Mouse (Mus musculus) E14TG2a.4 (cell line): Measurements from ENCODE around the gene Traf6.
A peak's percentile ranks its signal among the peaks of the same experiment; 100 is the strongest.

ENCODE experiments used
- H3K27me3 ChIP-seq: 2 replicates; pipeline ENCODE4 v1.6.1; 2014; ENCODE audit warnings: low read length, control low read depth; ENCODE audit not compliant: insufficient read depth
- H3K36me3 ChIP-seq: 2 replicates; pipeline ENCODE4 v1.6.1; 2014; ENCODE audit warnings: low read length, control low read depth; ENCODE audit not compliant: insufficient read depth
- H3K4me1 ChIP-seq: replicated peaks from 2 replicates; pipeline ENCODE4 v1.6.1; 2014; ENCODE audit warnings: low read depth, low read length, control low read depth
- H3K4me3 ChIP-seq: replicated peaks from 2 replicates; pipeline ENCODE4 v1.5.1; 2014; ENCODE audit warnings: mild to moderate bottlenecking, low read length
- H3K9me3 ChIP-seq: 2 replicates; pipeline ENCODE4 v1.6.1; 2014; ENCODE audit warnings: low read length, control low read depth
- CTCF ChIP-seq: conservative IDR thresholded peaks from 2 replicates; pipeline ENCODE4 v1.5.1; 2014; ENCODE audit warnings: low read length
- NANOG ChIP-seq: IDR thresholded peaks from 2 replicates; pipeline ENCODE4 v1.6.1; 2014; ENCODE audit warnings: borderline replicate concordance, low read length, mixed read lengths
- POU5F1 ChIP-seq: IDR thresholded peaks from 2 replicates; pipeline ENCODE4 v1.6.1; 2014; ENCODE audit warnings: low read length, borderline replicate concordance

The Traf6 gene

DNA sequence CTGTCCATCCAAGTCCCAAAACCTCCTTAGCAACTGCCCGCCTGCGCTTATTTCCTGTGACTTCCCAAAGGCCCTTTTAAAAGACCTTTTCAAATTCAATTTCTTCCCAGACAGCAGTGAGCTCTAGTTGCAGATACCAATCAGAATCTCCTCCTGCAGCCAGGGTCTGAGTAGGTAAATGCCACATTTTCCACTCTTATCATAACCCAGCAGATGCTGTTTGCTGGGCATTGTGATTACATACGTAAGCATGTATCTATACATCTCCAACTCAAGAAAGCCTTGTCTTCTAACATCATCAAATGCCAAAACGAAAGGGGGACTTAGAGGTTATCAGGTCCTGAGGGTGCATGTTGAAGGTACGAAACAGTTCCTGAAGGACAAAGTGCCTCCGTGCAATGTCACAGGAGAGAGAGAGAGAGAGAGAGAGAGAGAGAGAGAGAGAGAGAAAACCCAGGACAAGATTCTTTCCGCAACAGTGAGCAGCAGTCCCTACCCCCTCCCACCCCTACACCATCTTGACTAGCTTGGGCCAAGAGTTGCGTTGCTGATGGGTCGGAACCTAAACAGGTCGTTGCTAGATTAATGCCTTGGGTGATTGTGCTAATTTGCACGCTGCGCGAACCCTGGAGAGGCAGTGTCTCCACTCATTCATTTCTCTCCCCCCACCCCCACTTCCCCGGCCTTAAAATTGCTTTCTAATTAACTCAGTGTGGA is 25.9 kb upstream of the Traf6 start:
- H3K4me3 ChIP-seq = no peak overlapping the region
- H3K9me3 ChIP-seq = no peaks in the 10 kb centered on the region
- no peaks in the 10 kb centered on the region for H3K27me3 ChIP-seq
- H3K4me1 ChIP-seq = peaks cover 12% of the 10 kb centered on the region
- no peaks in the 10 kb centered on the region for H3K36me3 ChIP-seq
- no peak for TF ChIP-seq CTCF
- no peak for TF ChIP-seq NANOG
- no peak for TF ChIP-seq POU5F1

DNA sequence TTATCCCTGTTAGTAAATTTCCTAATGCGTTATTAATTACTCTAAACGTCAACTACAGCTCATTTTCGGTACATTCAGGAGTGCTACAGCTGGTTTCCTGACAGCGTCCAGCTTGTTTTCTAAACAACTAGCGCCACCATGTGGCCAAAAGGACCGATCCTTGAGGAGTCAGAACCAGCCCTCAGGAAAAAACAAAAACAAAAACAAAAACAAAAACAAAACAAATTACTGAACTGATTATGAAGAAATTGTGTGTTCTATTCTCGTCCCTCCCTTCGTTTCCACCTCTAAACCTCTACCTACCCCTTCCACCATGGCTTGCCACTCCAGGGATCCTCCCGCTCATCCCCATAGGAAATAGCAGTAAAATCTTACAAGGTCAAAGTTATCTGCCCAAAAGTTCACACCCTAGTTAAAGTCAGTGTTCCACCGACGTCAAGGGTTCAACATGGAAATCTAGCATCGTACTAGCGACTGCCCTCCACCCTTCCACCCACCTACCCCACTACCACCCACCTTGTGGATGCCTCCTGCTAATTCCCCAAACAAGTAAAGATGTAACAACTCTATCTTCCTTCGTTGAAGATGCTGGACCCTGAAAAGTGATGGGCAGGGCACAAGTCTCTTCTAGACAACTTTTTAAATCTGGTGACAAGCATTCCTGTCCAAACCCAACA is 25.2 kb upstream of the Traf6 start:
- Histone ChIP-seq H3K9me3 (no peaks in the 10 kb centered on the region), H3K36me3 (no peaks in the 10 kb centered on the region), H3K4me3 (no peak overlapping the region), H3K4me1 (peaks cover 12% of the 10 kb centered on the region), H3K27me3 (no peaks in the 10 kb centered on the region)
- TF ChIP-seq POU5F1 (no peak), CTCF (peak; percentile 48)

- no peaks in the 10 kb centered on the region for H3K36me3 ChIP-seq
- H3K9me3 ChIP-seq = no peaks in the 10 kb centered on the region
- H3K27me3 ChIP-seq = no peaks in the 10 kb centered on the region
- no peak for TF ChIP-seq POU5F1
- TF ChIP-seq CTCF = no peak
- no peak for TF ChIP-seq NANOG
- peaks cover 3% of the 10 kb centered on the region for H3K4me1 ChIP-seq
- H3K4me3 ChIP-seq = no peak overlapping the region
These were observed 17.7 kb upstream of the Traf6 start for GRCm38 (mm10) chr2:101660536-101660935.

- Histone ChIP-seq H3K4me1 (peaks cover 14% of the 10 kb centered on the region), H3K27me3 (no peaks in the 10 kb centered on the region), H3K9me3 (no peaks in the 10 kb centered on the region), H3K36me3 (no peaks in the 10 kb centered on the region), H3K4me3 (no peak overlapping the region)
- TF ChIP-seq POU5F1 = no peak
- peak; percentile 94 for TF ChIP-seq CTCF
These were observed 13.0 kb upstream of the Traf6 start for GRCm38 (mm10) chr2:101665058-101665702.

- H3K4me3 ChIP-seq = no peak overlapping the region
- H3K9me3 ChIP-seq = no peaks in the 10 kb centered on the region
- H3K27me3 ChIP-seq = no peaks in the 10 kb centered on the region
- no peaks in the 10 kb centered on the region for H3K36me3 ChIP-seq
- TF ChIP-seq NANOG (no peak), CTCF (no peak), POU5F1 (no peak)
- H3K4me1 ChIP-seq = peaks cover 14% of the 10 kb centered on the region
These were observed 12.5 kb upstream of the Traf6 start for GRCm38 (mm10) chr2:101665703-101666092.

GRCm38 (mm10) chr2:101668751-101669150 is 9.5 kb upstream of the Traf6 start:
- no peaks in the 10 kb centered on the region for H3K9me3 ChIP-seq
- H3K4me3 ChIP-seq = no peak overlapping the region
- TF ChIP-seq NANOG (no peak), CTCF (no peak), POU5F1 (no peak)
- H3K27me3 ChIP-seq = no peaks in the 10 kb centered on the region; the same call in 1 of the 2 replicates
- no peaks in the 10 kb centered on the region for H3K36me3 ChIP-seq
- peaks cover 14% of the 10 kb centered on the region for H3K4me1 ChIP-seq

DNA sequence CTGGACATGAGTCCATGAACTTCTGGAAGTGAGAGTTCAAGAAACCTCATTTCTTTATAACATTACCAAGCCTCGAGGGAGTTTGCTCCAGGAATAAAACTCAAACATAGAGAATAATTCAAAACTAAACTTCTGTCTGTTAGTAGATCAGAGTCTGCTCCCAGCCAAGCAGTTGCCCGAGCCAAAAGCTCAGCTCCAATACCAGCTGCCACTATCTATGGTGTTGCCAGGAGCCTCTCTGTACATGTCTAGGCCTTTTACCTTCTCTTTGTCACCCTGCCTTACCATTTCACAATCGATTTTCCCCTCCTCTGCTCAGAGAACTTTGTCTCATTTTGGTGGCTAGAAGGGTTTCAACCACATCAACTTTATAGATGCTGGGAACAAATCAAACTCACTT is 4.7 kb upstream of the Traf6 start:
- Histone ChIP-seq H3K9me3 (no peaks in the 10 kb centered on the region), H3K4me1 (peaks cover 3% of the 10 kb centered on the region; the same call in 1 of the 2 replicates), H3K36me3 (no peaks in the 10 kb centered on the region), H3K4me3 (no peak overlapping the region), H3K27me3 (peaks cover 12% of the 10 kb centered on the region)
- TF ChIP-seq POU5F1 (no peak), CTCF (no peak), NANOG (no peak)

- TF ChIP-seq POU5F1 = no peak
- TF ChIP-seq CTCF = no peak
- no peak for TF ChIP-seq NANOG
- H3K9me3 ChIP-seq = no peaks in the 10 kb centered on the region
- H3K4me3 ChIP-seq = peak overlapping the region; percentile 96
- H3K36me3 ChIP-seq = peaks cover 12% of the 10 kb centered on the region
- peaks cover 12% of the 10 kb centered on the region for H3K27me3 ChIP-seq
- peaks cover 12% of the 10 kb centered on the region; the same call in 1 of the 2 replicates for H3K4me1 ChIP-seq
These were observed 1.0 kb downstream of the Traf6 start for GRCm38 (mm10) chr2:101679164-101679784.

- no peak overlapping the region for H3K4me3 ChIP-seq
- H3K9me3 ChIP-seq = no peaks in the 10 kb centered on the region
- H3K4me1 ChIP-seq = 0 out of 2 replicates have a peak, but pooled peaks cover 6% of the 10 kb centered on the region
- no peak for TF ChIP-seq NANOG
- no peak for TF ChIP-seq POU5F1
- TF ChIP-seq CTCF = no peak
- H3K36me3 ChIP-seq = peaks cover 53% of the 10 kb centered on the region
- H3K27me3 ChIP-seq = no peaks in the 10 kb centered on the region
These were observed 6.2 kb downstream of the Traf6 start for GRCm38 (mm10) chr2:101684421-101684820.
